Mouse (Mus musculus) megakaryocyte, embryonic 14.5 days (primary cell): Measurements from ENCODE around the gene Ocln.

ENCODE experiments used
- FLI1 ChIP-seq: IDR thresholded peaks from 2 replicates; pipeline ENCODE4 v1.6.1; 2012; ENCODE audit warnings: low read length, inconsistent platforms, mixed read lengths
- GATA1 ChIP-seq: IDR thresholded peaks from 3 replicates; pipeline ENCODE4 v1.6.1; 2012; ENCODE audit warnings: mixed read lengths, low read length, inconsistent platforms, borderline replicate concordance

DNA sequence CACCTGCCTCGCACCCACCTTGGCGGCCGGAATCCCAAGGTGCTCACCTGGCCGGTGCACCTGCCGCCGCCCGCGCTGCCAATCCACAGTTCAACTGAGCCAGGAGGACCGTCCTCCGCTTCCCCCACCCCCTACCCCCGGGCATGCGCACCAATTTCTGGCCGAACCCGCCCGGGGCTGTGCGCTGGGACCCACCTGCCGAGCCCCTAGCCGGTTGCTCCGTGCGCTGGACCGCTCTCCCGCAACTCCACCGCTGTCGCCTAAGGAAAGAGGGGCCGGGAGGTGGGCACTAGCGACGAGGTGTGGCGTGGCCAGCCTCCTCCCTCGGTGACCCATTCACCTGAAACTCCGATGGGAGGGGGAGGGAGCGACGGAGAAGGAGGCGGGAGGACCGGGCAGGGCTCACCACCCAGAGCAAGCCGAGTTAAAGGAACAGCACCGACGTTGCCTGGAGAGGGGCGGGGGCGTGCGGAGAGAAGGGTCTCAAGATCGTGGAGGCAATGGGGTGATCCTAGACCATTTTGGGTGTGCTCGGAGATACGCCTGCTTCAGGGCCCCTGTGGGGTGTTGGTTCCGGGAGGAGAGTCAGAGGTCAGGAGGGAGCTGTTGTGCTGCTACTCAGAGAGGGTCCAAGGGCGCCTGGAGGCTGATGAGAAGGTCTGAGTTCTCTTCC lies at the start of gene Ocln:
- TF ChIP-seq GATA1 (no peak), FLI1 (no peak)
